Mouse (Mus musculus) lung, adult 2 months (tissue): ENCODE measurements at regions not wholly inside any gene's neighbourhood (a gene's known extent, or its start where the extent isn't known, plus 50 kb on each side); places are given as distances from the start of the nearest gene placed in this dataset.

Experiments used
- CTCF ChIP-seq: fragments of 200-500 bp; IDR thresholded peaks from 2 replicates; pipeline ENCODE4 v1.5.1; 2011; ENCODE audit warnings: mild to moderate bottlenecking, low read length, control low read depth; ENCODE audit not compliant: insufficient read depth
- POLR2A ChIP-seq: fragments of 200-500 bp; IDR thresholded peaks from 2 replicates; pipeline ENCODE4 v1.6.1; 2011; ENCODE audit warnings: low read depth, mild to moderate bottlenecking, control low read depth, low read length, borderline replicate concordance; ENCODE audit errors: extremely low read depth

- no peak for TF ChIP-seq CTCF
- no peak for TF ChIP-seq POLR2A
Observed at GRCm38 (mm10) chr14:31933441-31933840, 95.3 kb upstream of the Galnt15 start.
